Mouse (Mus musculus): ENCODE measurements at regions not wholly inside any gene's neighbourhood (a gene's known extent, or its start where the extent isn't known, plus 50 kb on each side); places are given as distances from the start of the nearest gene placed in this dataset.

GRCm38 (mm10) chr5:126547841-126548240 is 693.8 kb upstream of the Tmem132c start:
- ATAC-seq (replicated peaks; ENCODE audit: poor library complexity) = no peak

- ATAC-seq (replicated peaks; ENCODE audit: poor library complexity) = no peak
Observed at GRCm38 (mm10) chr5:126551676-126552075, 689.9 kb upstream of the Tmem132c start.

- no peak for ATAC-seq (replicated peaks; ENCODE audit: poor library complexity)
Observed at GRCm38 (mm10) chr5:126559011-126559410, 682.6 kb upstream of the Tmem132c start.

GRCm38 (mm10) chr5:126565817-126566216 is 675.8 kb upstream of the Tmem132c start:
- no peak for ATAC-seq (replicated peaks; ENCODE audit: poor library complexity)

GRCm38 (mm10) chr5:126566226-126566625 is 675.4 kb upstream of the Tmem132c start:
- no peak for ATAC-seq (replicated peaks; ENCODE audit: poor library complexity)

- ATAC-seq (replicated peaks; ENCODE audit: poor library complexity) = no peak
Observed at GRCm38 (mm10) chr5:126573766-126574165, 667.8 kb upstream of the Tmem132c start.

- ATAC-seq (replicated peaks; ENCODE audit: poor library complexity) = no peak
Observed at GRCm38 (mm10) chr5:126597786-126598330, 643.8 kb upstream of the Tmem132c start.

GRCm38 (mm10) chr5:126599561-126599960 is 642.0 kb upstream of the Tmem132c start:
- ATAC-seq (replicated peaks; ENCODE audit: poor library complexity) = no peak

- no peak for ATAC-seq (replicated peaks; ENCODE audit: poor library complexity)
Observed at GRCm38 (mm10) chr5:126606756-126607155, 634.9 kb upstream of the Tmem132c start.

- no peak for ATAC-seq (replicated peaks; ENCODE audit: poor library complexity)
Observed at GRCm38 (mm10) chr5:126612571-126612970, 629.0 kb upstream of the Tmem132c start.

- ATAC-seq (replicated peaks; ENCODE audit: poor library complexity) = no peak
Observed at GRCm38 (mm10) chr5:126622551-126622950, 619.1 kb upstream of the Tmem132c start.

GRCm38 (mm10) chr5:126623205-126623604 is 618.4 kb upstream of the Tmem132c start:
- ATAC-seq (replicated peaks; ENCODE audit: poor library complexity) = no peak

GRCm38 (mm10) chr5:126629826-126630225 is 611.8 kb upstream of the Tmem132c start:
- no peak for ATAC-seq (replicated peaks; ENCODE audit: poor library complexity)

- no peak for ATAC-seq (replicated peaks; ENCODE audit: poor library complexity)
Observed at GRCm38 (mm10) chr5:126650415-126650814, 591.2 kb upstream of the Tmem132c start.

- ATAC-seq (replicated peaks; ENCODE audit: poor library complexity) = no peak
Observed at GRCm38 (mm10) chr5:126651367-126651766, 590.2 kb upstream of the Tmem132c start.

GRCm38 (mm10) chr5:126662648-126663047 is 579.0 kb upstream of the Tmem132c start:
- ATAC-seq (replicated peaks; ENCODE audit: poor library complexity) = no peak

- no peak for ATAC-seq (replicated peaks; ENCODE audit: poor library complexity)
Observed at GRCm38 (mm10) chr5:126671156-126671555, 570.5 kb upstream of the Tmem132c start.

- ATAC-seq (replicated peaks; ENCODE audit: poor library complexity) = no peak
Observed at GRCm38 (mm10) chr5:126680262-126680661, 561.3 kb upstream of the Tmem132c start.

- ATAC-seq (replicated peaks; ENCODE audit: poor library complexity) = no peak
Observed at GRCm38 (mm10) chr5:126699314-126699713, 542.3 kb upstream of the Tmem132c start.

GRCm38 (mm10) chr5:126703516-126704282 is 537.9 kb upstream of the Tmem132c start:
- no peak for ATAC-seq (replicated peaks; ENCODE audit: poor library complexity)

GRCm38 (mm10) chr5:126705871-126706270 is 535.7 kb upstream of the Tmem132c start:
- no peak for ATAC-seq (replicated peaks; ENCODE audit: poor library complexity)

- ATAC-seq (replicated peaks; ENCODE audit: poor library complexity) = no peak
Observed at GRCm38 (mm10) chr5:126706701-126707100, 534.9 kb upstream of the Tmem132c start.

- ATAC-seq (replicated peaks; ENCODE audit: poor library complexity) = no peak
Observed at GRCm38 (mm10) chr5:126714672-126715071, 526.9 kb upstream of the Tmem132c start.
